Mouse (Mus musculus): Measurements from ENCODE around the gene Ambra1.

Ambra1 gene

GRCm38 (mm10) chr2:91876000-91876805, 146.3 kb downstream of the Ambra1 start:
- DNase-seq: no peak

GRCm38 (mm10) chr2:91876806-91877140, 146.8 kb downstream of the Ambra1 start:
- no peak for DNase-seq

- no peak for DNase-seq
Observed at GRCm38 (mm10) chr2:91878387-91879180, 148.7 kb downstream of the Ambra1 start.

GRCm38 (mm10) chr2:91883961-91884360, 154.0 kb downstream of the Ambra1 start:
- DNase-seq: no peak

GRCm38 (mm10) chr2:91884616-91885015, 154.7 kb downstream of the Ambra1 start:
- DNase-seq: no peak

GRCm38 (mm10) chr2:91894716-91895115, 164.8 kb downstream of the Ambra1 start:
- DNase-seq: no peak

GRCm38 (mm10) chr2:91895401-91895800, 165.5 kb downstream of the Ambra1 start:
- DNase-seq: no peak

GRCm38 (mm10) chr2:91897968-91898367, 168.0 kb downstream of the Ambra1 start:
- DNase-seq: peak in 1 of 2 experiments; percentile 14

- DNase-seq: no peak
Observed at GRCm38 (mm10) chr2:91899141-91899540, 169.2 kb downstream of the Ambra1 start.

GRCm38 (mm10) chr2:91900431-91900830, 170.5 kb downstream of the Ambra1 start:
- no peak for DNase-seq

- no peak for DNase-seq
Observed at GRCm38 (mm10) chr2:91902336-91902735, 172.4 kb downstream of the Ambra1 start.

GRCm38 (mm10) chr2:91903171-91903925, 173.4 kb downstream of the Ambra1 start:
- no peak for DNase-seq

GRCm38 (mm10) chr2:91904618-91905307, 174.8 kb downstream of the Ambra1 start:
- DNase-seq: no peak

GRCm38 (mm10) chr2:91906141-91906540, 176.2 kb downstream of the Ambra1 start:
- DNase-seq: no peak

GRCm38 (mm10) chr2:91912616-91913015, 182.7 kb downstream of the Ambra1 start:
- DNase-seq: no peak

GRCm38 (mm10) chr2:91913328-91914110, 183.6 kb downstream of the Ambra1 start:
- no peak for DNase-seq

- DNase-seq: no peak
Observed at GRCm38 (mm10) chr2:91916346-91916977, 186.5 kb downstream of the Ambra1 start.

GRCm38 (mm10) chr2:91917096-91917495, 187.2 kb downstream of the Ambra1 start:
- DNase-seq: no peak

GRCm38 (mm10) chr2:91920130-91920529, 190.2 kb downstream of the Ambra1 start:
- DNase-seq: no peak

- DNase-seq: peak; percentile 81 to 94
Observed at GRCm38 (mm10) chr2:91921181-91921789, 191.4 kb downstream of the Ambra1 start.
